Mouse (Mus musculus): ENCODE measurements at regions not wholly inside any gene's neighbourhood (a gene's known extent, or its start where the extent isn't known, plus 50 kb on each side); places are given as distances from the start of the nearest gene placed in this dataset.
A peak's percentile ranks its signal among the peaks of the same experiment; 100 is the strongest.

DNA sequence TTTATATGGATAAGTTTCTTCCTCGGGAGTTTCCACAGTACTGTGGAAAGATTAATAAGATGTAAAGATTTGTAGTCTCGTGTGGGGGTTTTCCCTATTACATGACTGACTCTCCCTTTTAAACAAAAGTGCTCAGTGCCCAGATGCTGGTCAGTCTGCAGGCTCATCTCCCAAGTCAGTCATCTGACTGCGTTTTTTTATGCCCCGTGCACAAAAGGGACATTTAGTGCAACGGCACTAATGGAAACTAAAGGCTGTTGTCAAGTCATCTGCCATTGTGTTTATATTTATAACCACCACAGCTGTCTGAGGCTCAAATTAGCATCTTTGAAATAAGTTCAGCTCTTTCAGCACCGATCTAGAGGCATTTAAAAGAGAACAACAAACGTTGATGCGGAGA lies 110.7 kb upstream of the Phyhipl start:
- H3K4me1 ChIP-seq = no peaks in the 10 kb centered on the region
- H3K4me2 ChIP-seq = no peak overlapping the region
- no peaks in the 10 kb centered on the region for H3K27me3 ChIP-seq
- H3K4me3 ChIP-seq = no peak overlapping the region
- no peak overlapping the region for H3K27ac ChIP-seq
- no peaks in the 10 kb centered on the region for H3K36me3 ChIP-seq
- WGBS = 68% methylated on average over 8 of the region's 8 CpGs
- H3K9ac ChIP-seq = no peak overlapping the region
- ATAC-seq (ENCODE audit: borderline replicate concordance, extremely low read depth, low FRiP score, low TSS enrichment) = no peak
- H3K9me3 ChIP-seq = no peaks in the 10 kb centered on the region

DNA sequence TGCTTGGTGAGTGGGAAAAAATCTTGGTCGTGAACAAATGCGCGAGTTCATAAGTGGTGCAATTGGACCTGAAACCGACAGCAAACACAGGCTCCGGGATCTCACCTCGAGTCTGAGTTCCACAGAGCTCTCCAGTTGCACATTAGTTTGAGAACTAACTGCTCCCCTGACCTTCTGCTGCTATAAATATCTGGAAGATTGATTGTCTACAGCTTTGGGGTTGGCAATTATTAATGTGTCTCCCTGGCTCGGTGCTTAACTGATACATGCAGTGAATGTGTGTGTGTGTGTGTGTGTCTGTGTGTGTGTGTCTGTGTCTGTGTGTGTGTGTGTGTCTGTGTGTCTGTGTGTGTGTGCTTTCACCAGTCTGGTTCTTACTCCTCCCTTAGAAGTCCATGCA lies 107.4 kb upstream of the Phyhipl start:
- 14% methylated on average over 7 of the region's 7 CpGs for WGBS
- Histone ChIP-seq H3K4me1 (no peaks in the 10 kb centered on the region), H3K27me3 (no peaks in the 10 kb centered on the region), H3K4me3 (no peak overlapping the region), H3K9me3 (no peaks in the 10 kb centered on the region), H3K36me3 (no peaks in the 10 kb centered on the region), H3K27ac (peak overlapping the region; percentile 40; the same call in 1 of the 2 replicates), H3K9ac (no peak overlapping the region), H3K4me2 (no peak overlapping the region)
- ATAC-seq (ENCODE audit: borderline replicate concordance, extremely low read depth, low FRiP score, low TSS enrichment) = no peak

DNA sequence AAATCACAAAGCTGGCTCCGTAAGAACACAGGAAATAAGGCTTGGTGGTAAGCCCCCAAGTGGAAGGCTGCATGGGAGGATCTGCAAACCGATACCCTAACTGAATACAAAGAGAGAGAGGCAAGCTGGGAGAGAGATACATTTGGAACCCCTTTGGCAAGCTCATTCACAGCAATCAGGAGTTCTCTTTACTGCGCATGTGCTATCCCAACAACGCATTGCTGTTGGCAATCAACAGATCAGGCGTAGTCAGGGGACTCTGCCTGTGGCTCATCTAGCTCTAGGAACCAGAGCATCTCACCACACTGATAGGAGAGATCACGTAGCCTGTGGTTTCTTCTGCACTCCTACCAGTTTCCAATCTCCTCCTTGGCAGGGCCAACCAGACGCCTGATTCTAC lies 103.9 kb upstream of the Phyhipl start:
- Histone ChIP-seq H3K27me3 (no peaks in the 10 kb centered on the region), H3K9me3 (no peaks in the 10 kb centered on the region), H3K4me2 (no peak overlapping the region), H3K27ac (no peak overlapping the region), H3K9ac (no peak overlapping the region), H3K36me3 (no peaks in the 10 kb centered on the region), H3K4me3 (no peak overlapping the region), H3K4me1 (no peaks in the 10 kb centered on the region)
- no peak for ATAC-seq (ENCODE audit: borderline replicate concordance, extremely low read depth, low FRiP score, low TSS enrichment)
- 72% methylated on average over 7 of the region's 7 CpGs for WGBS

DNA sequence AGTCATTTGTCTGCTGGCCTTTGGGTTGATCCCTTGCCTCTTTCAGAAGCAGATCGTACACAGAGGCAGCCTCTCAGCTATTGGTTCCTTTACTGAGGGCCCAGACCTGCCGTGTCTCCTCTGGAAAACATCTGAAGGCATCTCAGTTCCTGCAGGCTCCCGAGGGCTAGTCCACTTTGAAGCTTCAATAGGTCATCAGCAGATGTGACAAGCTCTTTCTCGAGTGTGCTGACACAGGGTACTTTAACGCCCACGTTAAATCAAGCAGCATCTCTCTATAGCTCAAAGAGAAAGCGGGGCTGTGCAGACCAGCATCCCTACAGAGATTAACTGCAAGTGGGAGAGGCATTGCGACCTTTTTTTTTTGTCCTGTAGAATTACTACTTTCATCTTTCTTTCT lies 96.0 kb upstream of the Phyhipl start:
- no peak overlapping the region for H3K4me3 ChIP-seq
- 56% methylated on average over 8 of the region's 8 CpGs for WGBS
- no peak overlapping the region for H3K27ac ChIP-seq

DNA sequence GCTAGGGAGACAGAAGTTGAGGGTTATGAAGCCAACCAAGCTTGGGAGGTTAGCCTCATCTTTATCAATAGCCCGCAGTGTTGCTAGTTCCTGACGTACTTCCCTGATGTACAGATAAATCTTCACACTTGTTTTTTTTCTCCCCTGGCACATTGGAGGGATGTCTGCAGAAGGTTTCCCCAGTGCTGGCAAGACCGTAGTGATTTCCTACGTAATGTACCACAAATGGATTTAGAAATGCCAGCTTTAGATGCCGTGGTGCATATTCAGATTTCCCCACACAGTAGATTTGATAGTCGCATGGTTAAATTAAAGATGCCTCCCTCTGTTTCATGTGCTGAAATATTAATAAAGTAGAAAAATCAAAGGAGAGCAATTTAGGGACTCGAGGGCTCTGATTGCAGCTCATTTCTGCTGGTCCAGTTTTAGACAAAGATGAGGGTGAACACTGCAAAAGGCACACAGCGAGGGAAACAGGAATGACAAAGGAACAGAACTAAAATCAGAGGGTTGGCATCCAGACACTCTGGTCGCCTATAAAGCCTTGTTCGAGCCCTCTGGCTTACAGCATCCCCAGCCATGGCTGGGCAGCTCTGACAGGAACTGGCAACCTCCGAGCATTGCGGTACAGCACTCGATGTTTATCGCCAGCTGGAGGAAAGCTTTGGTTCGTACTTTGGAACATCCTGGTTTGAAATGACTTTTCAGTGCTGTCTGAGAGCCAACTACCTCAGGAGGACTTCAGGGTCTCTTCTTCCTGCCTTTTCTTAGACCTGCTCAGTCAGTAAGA lies 94.8 kb upstream of the Phyhipl start:
- 80% methylated on average over 15 of the region's 15 CpGs for WGBS

More for the DNA sequence above, 96.0 kb upstream of the Phyhipl start:
- no peak overlapping the region for H3K9ac ChIP-seq
- no peak overlapping the region for H3K4me2 ChIP-seq
- no peaks in the 10 kb centered on the region for H3K4me1 ChIP-seq
- no peak for ATAC-seq (ENCODE audit: borderline replicate concordance, extremely low read depth, low FRiP score, low TSS enrichment)
- H3K36me3 ChIP-seq = no peaks in the 10 kb centered on the region
- no peaks in the 10 kb centered on the region for H3K9me3 ChIP-seq
- H3K27me3 ChIP-seq = no peaks in the 10 kb centered on the region

DNA sequence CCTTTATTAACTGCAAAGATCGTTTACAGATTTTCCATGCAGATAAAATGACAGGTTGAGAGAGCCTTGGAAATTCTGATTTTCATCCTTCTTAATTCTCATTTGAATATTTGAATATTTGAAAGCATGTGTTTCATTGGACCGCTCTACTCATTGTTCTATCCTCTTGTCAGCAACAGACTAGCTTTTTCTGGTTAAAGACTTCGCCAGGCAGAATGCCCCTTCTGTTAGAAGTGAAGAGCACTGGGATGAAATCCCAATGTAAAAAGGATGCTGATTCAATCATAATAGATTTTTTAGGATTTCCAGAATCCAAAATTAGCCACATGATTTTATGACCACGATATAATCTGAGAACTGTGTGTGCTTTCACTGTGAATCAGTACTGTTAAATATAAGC lies 90.8 kb upstream of the Phyhipl start:
- Histone ChIP-seq H3K9ac (no peak overlapping the region), H3K9me3 (no peaks in the 10 kb centered on the region), H3K4me2 (no peak overlapping the region), H3K27me3 (no peaks in the 10 kb centered on the region), H3K27ac (no peak overlapping the region), H3K36me3 (no peaks in the 10 kb centered on the region), H3K4me1 (no peaks in the 10 kb centered on the region), H3K4me3 (no peak overlapping the region)
- ATAC-seq (ENCODE audit: borderline replicate concordance, extremely low read depth, low FRiP score, low TSS enrichment) = no peak
- WGBS = 87% methylated on average over 4 of the region's 4 CpGs

More for the DNA sequence above, 94.8 kb upstream of the Phyhipl start:
- no peaks in the 10 kb centered on the region for H3K27me3 ChIP-seq
- no peaks in the 10 kb centered on the region for H3K4me1 ChIP-seq
- H3K4me2 ChIP-seq = no peak overlapping the region
- no peaks in the 10 kb centered on the region for H3K9me3 ChIP-seq
- no peak for ATAC-seq (ENCODE audit: borderline replicate concordance, extremely low read depth, low FRiP score, low TSS enrichment)
- no peaks in the 10 kb centered on the region for H3K36me3 ChIP-seq
- H3K27ac ChIP-seq = no peak overlapping the region
- no peak overlapping the region for H3K4me3 ChIP-seq
- no peak overlapping the region for H3K9ac ChIP-seq

DNA sequence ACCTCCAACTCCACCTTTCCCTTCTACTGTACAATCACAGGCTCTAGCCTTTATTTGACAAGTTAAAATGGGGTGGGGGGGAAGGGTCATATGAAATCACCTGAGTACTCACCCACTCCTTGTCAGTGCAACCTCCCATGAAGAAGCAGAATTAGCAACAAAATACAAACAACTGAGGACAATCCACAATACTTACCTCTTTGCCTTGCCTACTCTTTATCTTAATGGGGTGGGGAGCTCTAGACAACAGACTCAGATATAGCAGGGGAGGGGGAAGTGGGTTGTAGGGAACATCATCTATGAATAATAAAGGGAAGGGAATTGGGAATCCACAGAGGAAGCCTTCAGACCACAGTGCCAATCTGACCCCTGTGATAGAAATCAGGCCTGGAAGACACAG lies 86.1 kb upstream of the Phyhipl start:
- Histone ChIP-seq H3K4me3 (no peak overlapping the region), H3K9ac (no peak overlapping the region), H3K4me1 (no peaks in the 10 kb centered on the region), H3K27ac (no peak overlapping the region), H3K36me3 (no peaks in the 10 kb centered on the region), H3K4me2 (no peak overlapping the region), H3K9me3 (no peaks in the 10 kb centered on the region), H3K27me3 (no peaks in the 10 kb centered on the region)
- no peak for ATAC-seq (ENCODE audit: borderline replicate concordance, extremely low read depth, low FRiP score, low TSS enrichment)

DNA sequence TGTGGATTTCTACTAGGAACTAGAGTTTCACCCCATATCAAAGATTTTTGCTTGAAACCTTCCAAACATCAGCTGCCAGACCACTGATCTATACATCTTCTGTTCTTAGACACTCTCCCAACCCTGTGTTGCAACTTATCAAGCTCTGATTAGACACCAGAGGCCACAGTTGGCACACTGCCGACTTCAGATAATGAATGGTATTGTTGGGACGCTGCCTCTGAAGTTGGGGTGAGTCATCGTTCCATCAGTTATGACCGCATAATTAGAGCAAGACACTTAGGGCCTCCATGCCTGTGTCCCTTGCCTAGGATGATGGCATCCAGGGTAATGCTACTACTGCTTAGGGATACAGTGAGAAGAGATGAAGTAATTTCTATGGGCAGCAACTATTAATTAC lies 84.3 kb upstream of the Phyhipl start:
- Histone ChIP-seq H3K27ac (no peak overlapping the region), H3K4me2 (no peak overlapping the region), H3K4me1 (no peaks in the 10 kb centered on the region), H3K9ac (no peak overlapping the region), H3K36me3 (no peaks in the 10 kb centered on the region), H3K4me3 (no peak overlapping the region), H3K27me3 (no peaks in the 10 kb centered on the region), H3K9me3 (no peaks in the 10 kb centered on the region)
- WGBS = 64% methylated on average over 4 of the region's 4 CpGs
- ATAC-seq (ENCODE audit: borderline replicate concordance, extremely low read depth, low FRiP score, low TSS enrichment) = no peak

DNA sequence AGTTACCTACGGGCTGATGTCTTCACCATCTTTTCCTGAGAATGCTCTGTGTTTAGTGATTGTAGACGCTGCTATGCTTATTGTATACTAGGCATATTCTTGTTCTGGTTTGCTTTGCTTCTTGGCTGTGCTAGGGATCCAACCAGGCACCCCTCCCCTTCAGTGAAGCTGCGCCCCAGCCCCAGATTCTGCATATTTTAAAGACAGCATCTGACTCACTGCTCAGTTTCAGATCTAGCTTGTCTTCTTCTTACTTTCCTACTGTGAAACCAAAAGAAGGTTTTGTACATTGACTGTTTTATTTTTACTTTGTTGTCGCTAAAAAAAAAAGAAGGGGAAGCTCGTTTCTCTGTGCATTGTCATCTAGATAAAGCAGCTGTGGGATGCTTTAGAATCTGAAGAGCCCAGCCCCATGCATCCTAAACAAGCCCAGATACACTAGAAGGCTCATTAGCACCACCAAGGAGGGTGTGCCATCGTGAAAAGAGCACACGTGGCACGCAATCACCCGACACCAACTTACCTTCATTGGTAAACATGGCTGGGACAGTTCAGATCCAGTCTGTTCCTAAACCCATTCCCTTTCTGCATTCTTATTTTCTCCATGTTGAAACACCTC lies 83.7 kb upstream of the Phyhipl start:
- Histone ChIP-seq H3K36me3 (no peaks in the 10 kb centered on the region), H3K4me1 (no peaks in the 10 kb centered on the region), H3K9ac (no peak overlapping the region), H3K27ac (no peak overlapping the region), H3K9me3 (no peaks in the 10 kb centered on the region), H3K27me3 (no peaks in the 10 kb centered on the region), H3K4me3 (no peak overlapping the region), H3K4me2 (no peak overlapping the region)
- WGBS = 75% methylated on average over 9 of the region's 9 CpGs
- no peak for ATAC-seq (ENCODE audit: borderline replicate concordance, extremely low read depth, low FRiP score, low TSS enrichment)

DNA sequence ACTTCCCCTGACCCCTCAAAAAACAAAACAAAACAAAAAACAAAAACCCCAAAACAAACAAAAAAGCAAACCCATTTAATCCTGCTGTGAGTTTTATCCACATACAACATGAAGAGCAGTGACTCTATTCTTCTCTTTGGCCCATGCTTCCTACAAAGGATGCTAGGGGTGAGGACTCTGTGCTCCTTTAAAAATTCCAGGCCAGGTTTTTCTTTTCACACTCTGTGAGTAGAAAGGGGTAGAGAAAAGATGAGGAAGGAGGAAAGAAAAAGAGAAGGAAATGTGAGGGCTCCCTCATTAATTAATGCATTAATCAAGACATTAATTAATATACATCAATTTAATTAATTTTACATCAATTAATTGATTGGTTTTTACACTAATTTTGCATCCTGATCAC lies 82.9 kb upstream of the Phyhipl start:
- no peak overlapping the region for H3K27ac ChIP-seq
- no peak overlapping the region for H3K4me2 ChIP-seq
- H3K36me3 ChIP-seq = no peaks in the 10 kb centered on the region
- H3K9me3 ChIP-seq = no peaks in the 10 kb centered on the region
- H3K4me1 ChIP-seq = no peaks in the 10 kb centered on the region
- H3K9ac ChIP-seq = no peak overlapping the region
- no peak overlapping the region for H3K4me3 ChIP-seq
- H3K27me3 ChIP-seq = no peaks in the 10 kb centered on the region
- ATAC-seq (ENCODE audit: borderline replicate concordance, extremely low read depth, low FRiP score, low TSS enrichment) = no peak

DNA sequence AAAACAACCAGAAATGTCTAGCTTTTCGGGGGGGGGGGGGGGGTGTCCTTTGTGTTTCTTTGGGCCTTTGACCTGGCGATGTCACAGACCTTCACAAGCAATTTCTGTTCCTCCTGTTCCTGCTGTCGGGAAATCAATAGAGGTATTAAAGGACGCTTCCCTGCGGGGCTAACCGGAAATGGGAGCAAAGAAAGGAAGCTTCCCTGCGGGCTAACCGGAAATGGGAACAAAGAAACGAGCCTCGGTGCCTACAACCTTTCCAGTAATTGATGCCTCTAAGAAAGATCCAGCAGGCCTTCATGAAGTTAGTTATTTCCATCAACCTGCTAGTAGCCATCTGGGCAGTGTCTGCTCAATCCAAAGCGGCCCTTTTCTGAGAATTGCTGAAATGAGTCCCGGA lies 78.2 kb upstream of the Phyhipl start:
- no peak for ATAC-seq (ENCODE audit: borderline replicate concordance, extremely low read depth, low FRiP score, low TSS enrichment)
- no peaks in the 10 kb centered on the region for H3K9me3 ChIP-seq
- H3K36me3 ChIP-seq = no peaks in the 10 kb centered on the region
- H3K27me3 ChIP-seq = no peaks in the 10 kb centered on the region
- no peak overlapping the region for H3K27ac ChIP-seq
- no peak overlapping the region for H3K4me2 ChIP-seq
- no peak overlapping the region for H3K4me3 ChIP-seq
- H3K9ac ChIP-seq = no peak overlapping the region
- H3K4me1 ChIP-seq = no peaks in the 10 kb centered on the region
- 75% methylated on average over 12 of the region's 12 CpGs for WGBS

DNA sequence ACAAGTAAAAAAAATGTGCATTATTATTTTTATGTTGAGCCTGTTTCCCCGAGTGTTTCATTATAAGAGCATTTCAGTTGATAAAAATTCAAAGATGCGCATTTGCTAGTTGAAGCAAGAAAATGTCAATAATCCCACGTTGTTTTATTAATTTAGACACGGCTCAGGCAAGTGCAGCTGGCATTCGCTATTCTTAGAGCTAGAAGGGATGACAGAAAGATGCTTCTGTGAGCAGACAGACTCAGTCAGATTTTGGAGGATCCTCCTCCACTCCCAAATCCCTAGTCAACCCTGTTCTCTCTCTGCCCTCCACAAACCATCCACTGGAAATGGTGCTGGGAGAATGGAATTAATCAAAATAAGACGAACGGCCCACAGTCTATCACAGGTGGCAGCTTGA lies 77.7 kb upstream of the Phyhipl start:
- H3K9me3 ChIP-seq = no peaks in the 10 kb centered on the region
- no peaks in the 10 kb centered on the region for H3K36me3 ChIP-seq
- H3K27me3 ChIP-seq = no peaks in the 10 kb centered on the region
- no peak overlapping the region for H3K9ac ChIP-seq
- H3K4me2 ChIP-seq = no peak overlapping the region
- no peak overlapping the region for H3K4me3 ChIP-seq
- ATAC-seq (ENCODE audit: borderline replicate concordance, extremely low read depth, low FRiP score, low TSS enrichment) = no peak
- 86% methylated on average over 7 of the region's 7 CpGs for WGBS
- H3K27ac ChIP-seq = no peak overlapping the region
- no peaks in the 10 kb centered on the region for H3K4me1 ChIP-seq

Data from lung, embryonic 15.5 days (tissue).